Mouse (Mus musculus) limb, embryonic 11.5 days (tissue): ENCODE data around the gene Sertad4. TPM values are rescaled to one million over a fixed set of nuclear protein-coding genes. Genes with fewer than 3 reads are reported as not detected.

Experiments used
- ATAC-seq: fragments of 200-750 bp; cut with Nextera tagmentation; 2 replicates; pipeline ENCODE4 v1.8.0; 2017; ENCODE audit warnings: low read depth; ENCODE audit not compliant: insufficient number of reproducible peaks, low FRiP score, low TSS enrichment
- DNase-seq: peaks from one replicate; pipeline ENCODE4 v3.0.0-alpha.2; 2015; ENCODE audit warnings: low spot score
- H3K27ac ChIP-seq: fragments of 300-500 bp; sonication (generic); replicated peaks from 2 replicates; pipeline ENCODE4 v1.5.1; 2014; ENCODE audit warnings: low read depth, mild to moderate bottlenecking, low read length
- H3K27me3 ChIP-seq: fragments of 300-500 bp; sonication (generic); 2 replicates; pipeline ENCODE4 v1.6.1; 2014; ENCODE audit warnings: mild to moderate bottlenecking, low read length, mixed read lengths; ENCODE audit not compliant: control insufficient read depth, insufficient read depth
- H3K36me3 ChIP-seq: fragments of 300-500 bp; sonication (generic); 2 replicates; pipeline ENCODE4 v1.6.1; 2014; ENCODE audit warnings: mild to moderate bottlenecking, low read length, moderate library complexity, mixed read lengths; ENCODE audit not compliant: control insufficient read depth, insufficient read depth
- H3K4me1 ChIP-seq: fragments of 300-500 bp; sonication (generic); 2 replicates; pipeline ENCODE4 v1.6.1; 2014; ENCODE audit warnings: low read length, mixed read lengths; ENCODE audit not compliant: control insufficient read depth, insufficient read depth
- H3K4me2 ChIP-seq: fragments of 300-500 bp; sonication (generic); 2 replicates; pipeline ENCODE4 v1.6.1; 2014; ENCODE audit warnings: low read depth, mild to moderate bottlenecking, moderate library complexity; ENCODE audit not compliant: severe bottlenecking
- H3K4me3 ChIP-seq: fragments of 300-500 bp; sonication (generic); 2 replicates; pipeline ENCODE4 v1.5.1; 2014; ENCODE audit warnings: low read depth, low read length
- H3K9ac ChIP-seq: fragments of 300-500 bp; sonication (generic); 2 replicates; pipeline ENCODE4 v1.6.1; 2014; ENCODE audit warnings: mild to moderate bottlenecking, low read length
- H3K9me3 ChIP-seq: fragments of 300-500 bp; sonication (generic); 2 replicates; pipeline ENCODE4 v1.6.1; 2016; ENCODE audit warnings: low read length; ENCODE audit not compliant: control insufficient read depth
- WGBS: fragments of 180-500 bp; shearing (Covaris S2); extraction: QIAGEN DNeasy Blood & Tissue Kit; methylation state at CpG from one replicate; pipeline ENCODE4 v1.1.7; 2014; 5-methylcytosine and 5-hydroxymethylcytosine counted together
- polyA plus RNA-seq: library from polyadenylated mRNA; unstranded; fragments of >200 nt; fragmentation: Nextera tagmentation; extraction: Ambion mirVana; gene quantifications from 2 replicates; pipeline ENCODE4 v1.2.1, GENCODE M21; 2014

Gene Sertad4
- polyA plus RNA-seq, 1 experiment from 2014 or later, result 71.9 TPM

DNA sequence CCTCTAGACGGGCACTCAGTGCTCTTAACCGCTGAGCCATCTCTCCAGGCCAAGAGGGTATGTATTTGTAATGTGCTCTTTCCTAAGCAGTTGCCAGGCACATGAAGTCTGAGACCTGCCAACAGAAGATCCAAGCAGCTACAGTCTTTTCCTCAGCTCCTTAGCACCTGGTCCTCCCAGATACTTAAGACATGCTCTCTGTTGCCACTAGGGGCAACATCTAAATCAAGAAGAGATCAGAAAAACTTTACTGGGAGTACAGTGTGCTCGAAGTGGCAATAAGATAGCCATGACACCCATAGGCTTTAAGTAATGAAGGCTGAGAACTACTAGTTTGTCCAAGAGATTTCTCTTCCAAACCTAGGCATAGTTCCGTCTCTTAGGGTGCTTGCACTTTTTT, 24.6 kb upstream of the Sertad4 start:
- no peaks in the 10 kb centered on the region for H3K4me1 ChIP-seq
- no peak overlapping the region for H3K4me3 ChIP-seq
- no peaks in the 10 kb centered on the region for H3K36me3 ChIP-seq
- ATAC-seq, result no peak
- no peak overlapping the region for H3K9ac ChIP-seq
- H3K27me3 ChIP-seq, result no peaks in the 10 kb centered on the region
- 81% methylated on average over 4 of the region's 4 CpGs for WGBS
- DNase-seq, result no peak
- H3K9me3 ChIP-seq, result no peaks in the 10 kb centered on the region
- H3K27ac ChIP-seq, result no peak overlapping the region
- H3K4me2 ChIP-seq, result no peak overlapping the region

DNA sequence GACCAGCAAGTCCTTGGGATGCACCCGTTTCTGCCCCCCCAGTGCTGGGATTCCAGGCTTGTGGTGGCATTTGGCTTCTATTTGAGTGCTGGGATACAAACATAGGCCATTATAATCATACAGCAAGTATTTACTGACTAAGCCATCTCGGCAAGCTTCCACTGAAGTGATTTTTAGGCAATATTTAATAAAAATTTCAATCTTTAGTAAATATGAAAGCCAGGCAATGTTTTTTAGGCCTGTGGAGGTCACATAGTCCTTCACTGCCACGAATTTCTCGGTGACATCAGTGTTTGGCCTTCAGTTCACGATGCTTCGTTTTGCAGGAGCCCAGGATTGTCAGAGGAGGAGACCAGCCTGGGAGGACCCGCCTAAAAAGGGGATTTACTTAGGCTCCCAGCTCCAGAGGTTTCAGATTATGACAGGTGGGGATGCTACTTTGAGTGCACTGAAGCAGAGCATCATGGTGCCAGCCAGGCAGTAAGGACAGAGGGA, 23.6 kb upstream of the Sertad4 start:
- 87% methylated on average over 7 of the region's 7 CpGs for whole genome bisulfite sequencing
- H3K4me3 ChIP-seq, result no peak overlapping the region
- no peak overlapping the region for H3K4me2 ChIP-seq
- H3K9ac ChIP-seq, result no peak overlapping the region
- no peaks in the 10 kb centered on the region for H3K4me1 ChIP-seq
- H3K27ac ChIP-seq, result no peak overlapping the region
- no peak for ATAC-seq
- no peaks in the 10 kb centered on the region for H3K9me3 ChIP-seq
- no peak for DNase-seq
- no peaks in the 10 kb centered on the region for H3K27me3 ChIP-seq
- H3K36me3 ChIP-seq, result no peaks in the 10 kb centered on the region

DNA sequence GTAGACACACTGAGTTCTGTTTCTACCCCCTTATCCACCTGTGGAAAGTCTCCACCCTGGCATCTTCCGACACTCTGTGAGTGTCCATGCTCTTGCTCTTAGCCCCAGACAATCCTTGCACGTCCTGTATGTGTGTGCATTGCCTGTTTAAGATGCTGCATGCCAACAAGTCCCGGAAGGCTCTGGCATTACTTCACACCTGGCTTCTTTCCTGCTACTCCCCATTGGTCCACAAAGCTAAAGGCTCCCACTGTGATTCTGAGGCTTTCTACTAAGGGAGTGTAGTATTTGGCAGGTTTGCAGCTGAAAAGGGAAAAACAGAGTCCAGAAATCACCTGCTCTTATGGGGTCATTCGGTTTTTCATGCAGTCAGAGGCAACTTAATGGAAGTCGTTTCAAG, 17.3 kb upstream of the Sertad4 start:
- DNase-seq (no peak), ATAC-seq (no peak)
- Histone ChIP-seq H3K4me2 (no peak overlapping the region), H3K4me1 (no peaks in the 10 kb centered on the region), H3K27ac (no peak overlapping the region), H3K36me3 (no peaks in the 10 kb centered on the region), H3K27me3 (no peaks in the 10 kb centered on the region), H3K9ac (no peak overlapping the region), H3K9me3 (no peaks in the 10 kb centered on the region), H3K4me3 (no peak overlapping the region)
- WGBS, result 69% methylated on average over 5 of the region's 5 CpGs

DNA sequence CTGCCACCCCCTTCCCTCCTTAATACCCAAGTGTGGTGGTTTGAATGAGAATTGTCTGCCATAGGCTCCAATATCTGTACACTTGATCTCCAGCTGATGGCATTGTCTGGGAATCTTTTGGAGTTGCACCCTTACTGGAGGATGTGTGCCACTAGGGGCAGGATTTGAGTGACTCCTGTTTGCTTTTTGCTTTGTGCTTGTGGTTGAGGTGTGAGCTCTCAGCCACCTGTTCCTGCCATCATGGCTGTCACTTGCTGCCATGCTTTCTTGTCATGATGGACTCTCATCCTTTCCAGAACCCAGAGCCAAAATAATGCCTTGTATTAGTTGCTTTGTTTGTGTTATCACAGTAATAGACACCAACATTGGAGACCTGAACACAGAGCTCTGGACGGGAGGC, 14.2 kb upstream of the Sertad4 start:
- Histone ChIP-seq H3K27ac (no peak overlapping the region), H3K9me3 (no peaks in the 10 kb centered on the region), H3K4me2 (no peak overlapping the region), H3K27me3 (no peaks in the 10 kb centered on the region), H3K4me3 (no peak overlapping the region), H3K9ac (no peak overlapping the region), H3K36me3 (no peaks in the 10 kb centered on the region), H3K4me1 (no peaks in the 10 kb centered on the region)
- ATAC-seq, result no peak
- DNase-seq, result no peak
- WGBS, result 85% methylated on average over 1 of the region's 1 CpGs

DNA sequence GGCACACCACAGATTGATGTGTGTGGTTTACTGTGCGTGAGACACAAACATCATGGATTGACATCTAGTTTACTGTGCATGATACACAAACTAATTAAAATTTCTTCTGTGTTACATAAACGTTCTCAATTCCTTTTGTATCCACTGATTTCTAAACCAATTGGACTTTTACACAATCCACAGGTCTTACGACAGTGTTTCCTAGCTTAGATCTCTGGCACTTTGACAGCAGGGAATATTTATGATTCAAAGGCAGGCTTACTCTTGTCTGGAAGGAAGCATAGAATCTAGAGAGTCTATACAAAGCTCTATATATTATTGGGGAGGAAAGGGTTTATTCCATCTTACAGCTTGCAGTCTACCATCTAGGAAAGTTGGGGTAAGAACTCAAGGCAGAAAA, 8.9 kb upstream of the Sertad4 start:
- H3K9ac ChIP-seq, result no peak overlapping the region
- H3K27ac ChIP-seq, result no peak overlapping the region
- no peak overlapping the region for H3K4me2 ChIP-seq
- WGBS, result 78% methylated on average over 3 of the region's 3 CpGs
- no peak for DNase-seq
- H3K36me3 ChIP-seq, result no peaks in the 10 kb centered on the region
- H3K9me3 ChIP-seq, result no peaks in the 10 kb centered on the region
- no peak overlapping the region for H3K4me3 ChIP-seq
- no peak for ATAC-seq
- peaks cover 15% of the 10 kb centered on the region for H3K4me1 ChIP-seq
- H3K27me3 ChIP-seq, result no peaks in the 10 kb centered on the region

DNA sequence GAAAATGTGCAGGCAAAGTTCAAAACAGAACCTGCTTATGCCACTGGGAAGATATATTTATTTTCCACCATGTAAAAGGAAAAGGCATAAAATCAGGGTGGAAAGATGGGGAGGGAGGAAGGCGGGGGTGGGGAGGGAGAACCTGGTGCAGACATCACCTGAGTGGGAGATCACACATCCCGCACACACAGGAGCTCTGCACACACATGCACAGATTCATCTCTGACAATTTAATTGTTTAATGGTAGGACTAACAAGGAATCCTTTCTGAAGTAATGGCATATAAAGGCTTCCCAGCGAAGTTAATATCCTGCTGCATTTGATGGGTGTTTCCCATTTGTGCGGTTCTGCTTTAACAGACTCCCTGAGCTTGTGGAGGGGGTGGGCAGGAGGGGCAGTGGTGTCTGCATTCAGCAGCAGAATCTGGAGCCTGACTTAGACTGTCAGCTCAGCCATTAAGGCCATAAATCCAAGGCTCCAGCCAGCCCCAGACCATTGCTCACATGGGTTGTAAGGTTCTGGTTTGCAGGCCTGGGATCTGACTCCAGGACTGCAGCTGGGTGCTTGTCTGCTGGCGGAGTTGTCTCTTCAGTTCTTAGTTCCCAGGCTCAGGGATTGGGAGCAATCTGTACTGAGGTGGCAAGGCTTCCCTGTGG, 5.9 kb upstream of the Sertad4 start:
- no peaks in the 10 kb centered on the region for H3K9me3 ChIP-seq
- H3K27me3 ChIP-seq, result no peaks in the 10 kb centered on the region
- WGBS, result 23% methylated on average over 5 of the region's 5 CpGs
- no peak overlapping the region; the same call in 1 of the 2 replicates for H3K9ac ChIP-seq
- ATAC-seq (peak; percentile 73), DNase-seq (peak; percentile 68)
- no peak overlapping the region; the same call in 1 of the 2 replicates for H3K4me2 ChIP-seq
- H3K36me3 ChIP-seq, result no peaks in the 10 kb centered on the region
- H3K27ac ChIP-seq, result peak overlapping the region; percentile 76
- H3K4me3 ChIP-seq, result no peak overlapping the region
- H3K4me1 ChIP-seq, result peaks cover 17% of the 10 kb centered on the region

DNA sequence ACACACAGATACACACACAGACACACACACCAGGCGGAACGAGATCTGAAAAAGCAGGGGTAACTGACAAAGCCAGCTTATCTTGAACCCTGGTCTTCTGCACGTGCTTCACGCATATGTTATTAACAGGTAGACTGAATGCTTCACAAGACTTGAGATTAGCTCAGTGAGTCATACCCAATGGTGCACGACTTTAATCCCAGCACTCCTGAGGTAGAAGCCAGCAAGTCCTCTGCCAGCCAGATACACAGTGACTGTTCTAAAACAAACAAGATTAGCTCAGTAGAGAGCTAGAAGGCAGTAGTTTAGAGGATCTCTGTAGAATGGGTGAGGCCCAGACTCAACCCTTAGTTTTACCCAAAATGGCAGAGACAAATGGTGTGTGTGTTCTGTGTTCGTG, 4.7 kb upstream of the Sertad4 start:
- Histone ChIP-seq H3K9ac (no peak overlapping the region), H3K9me3 (no peaks in the 10 kb centered on the region), H3K4me2 (no peak overlapping the region), H3K36me3 (no peaks in the 10 kb centered on the region), H3K4me3 (no peak overlapping the region), H3K4me1 (peaks cover 20% of the 10 kb centered on the region), H3K27ac (no peak overlapping the region), H3K27me3 (no peaks in the 10 kb centered on the region)
- 73% methylated on average over 6 of the region's 6 CpGs for WGBS
- ATAC-seq (no peak), DNase-seq (no peak)

DNA sequence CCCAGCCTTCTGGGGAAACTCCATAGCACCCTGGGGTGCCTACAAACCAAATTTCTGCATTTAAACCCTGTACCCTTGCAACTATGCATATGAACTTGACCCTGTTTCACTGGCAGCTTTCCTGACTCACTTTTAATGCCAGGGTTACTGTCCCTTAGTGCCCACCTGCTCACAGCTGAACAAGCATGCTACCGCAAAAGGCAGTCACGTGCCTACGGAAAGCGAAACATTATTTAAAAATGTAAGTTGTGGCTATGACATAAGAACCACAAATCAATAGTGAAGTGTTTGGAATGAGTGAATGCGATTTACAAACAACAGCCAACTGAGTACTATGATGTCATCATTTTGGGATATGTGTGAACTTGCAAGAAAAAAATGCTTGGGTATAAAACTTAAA, 2.0 kb upstream of the Sertad4 start:
- DNase-seq, result no peak
- Histone ChIP-seq H3K9me3 (no peaks in the 10 kb centered on the region), H3K27me3 (no peaks in the 10 kb centered on the region), H3K4me3 (no peak overlapping the region), H3K36me3 (no peaks in the 10 kb centered on the region), H3K4me2 (no peak overlapping the region), H3K27ac (no peak overlapping the region), H3K9ac (no peak overlapping the region), H3K4me1 (peaks cover 36% of the 10 kb centered on the region)
- 92% methylated on average over 5 of the region's 5 CpGs for WGBS
- ATAC-seq, result no peak

DNA sequence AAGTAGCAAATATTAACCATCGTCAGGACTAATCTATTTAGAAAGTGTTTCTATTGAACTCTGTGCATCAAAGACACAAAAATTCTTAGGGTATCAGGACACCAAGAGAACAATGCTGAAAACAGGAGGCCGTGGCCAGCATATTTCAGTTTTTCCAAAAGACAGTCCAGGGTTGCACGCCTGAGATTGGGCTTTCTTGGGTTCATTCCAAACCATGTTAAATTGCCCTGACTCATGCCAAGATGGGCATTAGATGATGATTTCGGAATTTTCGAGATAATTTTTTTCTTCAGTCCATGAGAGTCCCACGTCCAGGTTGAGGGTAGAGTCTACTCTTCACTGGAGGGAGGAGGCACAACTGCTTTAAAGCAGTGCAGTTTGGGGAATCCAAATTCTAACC, 1.4 kb upstream of the Sertad4 start:
- peaks cover 2% of the 10 kb centered on the region; the same call in 1 of the 2 replicates for H3K36me3 ChIP-seq
- ATAC-seq (no peak), DNase-seq (no peak)
- H3K4me2 ChIP-seq, result no peak overlapping the region
- H3K4me3 ChIP-seq, result no peak overlapping the region
- H3K9me3 ChIP-seq, result no peaks in the 10 kb centered on the region
- H3K9ac ChIP-seq, result no peak overlapping the region
- H3K27me3 ChIP-seq, result no peaks in the 10 kb centered on the region
- no peak overlapping the region for H3K27ac ChIP-seq
- WGBS, result 73% methylated on average over 6 of the region's 6 CpGs
- H3K4me1 ChIP-seq, result peaks cover 40% of the 10 kb centered on the region
